Mouse (Mus musculus): ENCODE measurements at regions not wholly inside any gene's neighbourhood (a gene's known extent, or its start where the extent isn't known, plus 50 kb on each side); places are given as distances from the start of the nearest gene placed in this dataset.
A peak's percentile ranks its signal among the peaks of the same experiment; 100 is the strongest.

DNA sequence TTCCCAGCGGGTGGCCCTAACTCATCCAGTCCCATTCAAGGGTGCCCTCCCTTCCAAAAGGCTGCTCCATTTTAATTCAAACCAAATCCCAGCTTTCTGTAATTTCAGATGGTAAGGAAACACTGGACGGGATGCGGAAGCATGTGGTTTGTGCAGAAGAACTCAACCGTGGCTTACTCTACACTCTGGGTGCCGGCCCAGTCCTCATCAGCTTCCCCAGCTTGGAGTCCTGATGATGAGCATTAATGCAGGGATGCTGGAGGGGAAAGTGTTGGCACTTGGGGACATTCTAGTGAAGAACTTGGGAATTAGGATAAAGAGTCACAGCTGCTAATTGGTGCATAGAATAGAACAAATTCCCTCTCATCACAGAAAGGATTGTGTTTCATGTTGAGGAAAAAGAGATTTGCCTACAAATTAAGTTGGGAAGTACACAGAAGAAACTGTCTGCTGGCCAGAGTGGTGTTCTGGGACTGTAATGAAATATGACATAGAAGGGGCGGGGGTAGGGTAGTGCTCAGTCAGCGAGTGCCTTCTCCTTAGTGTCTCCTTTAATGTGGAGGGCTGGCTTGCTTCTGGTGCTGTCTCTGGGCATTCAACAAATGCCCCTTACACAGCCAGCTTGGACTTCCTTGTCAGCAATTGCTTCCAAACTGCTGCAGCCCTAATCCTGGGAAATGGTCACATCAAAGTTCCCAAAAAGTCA is 285.0 kb upstream of the Bmper start:
- H3K9me3 ChIP-seq (ENCODE audit: control insufficient read depth, low read length) = no peaks in the 10 kb centered on the region
- no peaks in the 10 kb centered on the region for H3K4me1 ChIP-seq (replicated peaks; ENCODE audit: control insufficient read depth, insufficient read depth, low read length)
- 82% methylated on average over 7 of the region's 7 CpGs for WGBS
- H3K27me3 ChIP-seq (ENCODE audit: control insufficient read depth, insufficient read depth, low read depth, low read length) = no peaks in the 10 kb centered on the region
- no peak overlapping the region for H3K27ac ChIP-seq (ENCODE audit: low read length)
- H3K9ac ChIP-seq (ENCODE audit: low read length) = no peak overlapping the region
- no peak overlapping the region for H3K4me2 ChIP-seq (ENCODE audit: low read depth, low read length)
- no peak for ATAC-seq (ENCODE audit: low read depth)
- H3K36me3 ChIP-seq (ENCODE audit: control insufficient read depth, insufficient read depth, low read length) = no peaks in the 10 kb centered on the region
- no peak overlapping the region for H3K4me3 ChIP-seq (ENCODE audit: low read length)

DNA sequence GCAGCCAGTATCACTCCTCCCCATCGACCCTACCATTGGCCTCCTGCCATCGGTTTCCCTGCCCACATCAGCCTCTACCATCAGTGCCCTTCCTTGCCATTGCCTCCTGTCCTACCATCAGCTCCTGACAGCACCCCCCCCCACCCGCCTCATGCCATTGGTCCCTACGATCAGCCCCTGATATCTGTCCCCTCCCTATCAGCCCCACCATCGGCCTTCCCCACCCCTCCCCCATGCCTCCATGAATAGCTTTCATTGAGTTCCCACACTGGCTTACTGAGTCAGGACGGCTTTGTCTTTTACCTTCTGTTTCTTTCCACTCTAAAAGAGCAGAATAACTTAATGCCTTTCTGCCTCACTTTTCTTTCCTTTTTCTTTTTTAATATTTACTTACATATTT is 277.9 kb upstream of the Bmper start:
- H3K4me3 ChIP-seq (ENCODE audit: low read length) = no peak overlapping the region
- no peaks in the 10 kb centered on the region for H3K36me3 ChIP-seq (ENCODE audit: control insufficient read depth, insufficient read depth, low read length)
- no peaks in the 10 kb centered on the region for H3K9me3 ChIP-seq (ENCODE audit: control insufficient read depth, low read length)
- H3K4me1 ChIP-seq (replicated peaks; ENCODE audit: control insufficient read depth, insufficient read depth, low read length) = no peaks in the 10 kb centered on the region
- no peak for ATAC-seq (ENCODE audit: low read depth)
- H3K4me2 ChIP-seq (ENCODE audit: low read depth, low read length) = no peak overlapping the region
- no peak overlapping the region for H3K27ac ChIP-seq (ENCODE audit: low read length)
- H3K27me3 ChIP-seq (ENCODE audit: control insufficient read depth, insufficient read depth, low read depth, low read length) = no peaks in the 10 kb centered on the region
- no peak overlapping the region for H3K9ac ChIP-seq (ENCODE audit: low read length)
- whole genome bisulfite sequencing = 81% methylated on average over 6 of the region's 6 CpGs

- Histone ChIP-seq H3K9me3 (ENCODE audit: control insufficient read depth, low read length) (no peaks in the 10 kb centered on the region), H3K27me3 (ENCODE audit: control insufficient read depth, insufficient read depth, low read depth, low read length) (no peaks in the 10 kb centered on the region), H3K9ac (ENCODE audit: low read length) (no peak overlapping the region), H3K4me3 (ENCODE audit: low read length) (no peak overlapping the region), H3K4me2 (ENCODE audit: low read depth, low read length) (no peak overlapping the region), H3K4me1 (replicated peaks; ENCODE audit: control insufficient read depth, insufficient read depth, low read length) (no peaks in the 10 kb centered on the region), H3K36me3 (ENCODE audit: control insufficient read depth, insufficient read depth, low read length) (no peaks in the 10 kb centered on the region), H3K27ac (ENCODE audit: low read length) (no peak overlapping the region)
- ATAC-seq (ENCODE audit: low read depth) = peak; percentile 31; the same call in 1 of the 2 replicates
- WGBS = 72% methylated on average over 8 of the region's 8 CpGs
Observed at GRCm38 (mm10) chr9:22945426-22945955, 277.4 kb upstream of the Bmper start.

DNA sequence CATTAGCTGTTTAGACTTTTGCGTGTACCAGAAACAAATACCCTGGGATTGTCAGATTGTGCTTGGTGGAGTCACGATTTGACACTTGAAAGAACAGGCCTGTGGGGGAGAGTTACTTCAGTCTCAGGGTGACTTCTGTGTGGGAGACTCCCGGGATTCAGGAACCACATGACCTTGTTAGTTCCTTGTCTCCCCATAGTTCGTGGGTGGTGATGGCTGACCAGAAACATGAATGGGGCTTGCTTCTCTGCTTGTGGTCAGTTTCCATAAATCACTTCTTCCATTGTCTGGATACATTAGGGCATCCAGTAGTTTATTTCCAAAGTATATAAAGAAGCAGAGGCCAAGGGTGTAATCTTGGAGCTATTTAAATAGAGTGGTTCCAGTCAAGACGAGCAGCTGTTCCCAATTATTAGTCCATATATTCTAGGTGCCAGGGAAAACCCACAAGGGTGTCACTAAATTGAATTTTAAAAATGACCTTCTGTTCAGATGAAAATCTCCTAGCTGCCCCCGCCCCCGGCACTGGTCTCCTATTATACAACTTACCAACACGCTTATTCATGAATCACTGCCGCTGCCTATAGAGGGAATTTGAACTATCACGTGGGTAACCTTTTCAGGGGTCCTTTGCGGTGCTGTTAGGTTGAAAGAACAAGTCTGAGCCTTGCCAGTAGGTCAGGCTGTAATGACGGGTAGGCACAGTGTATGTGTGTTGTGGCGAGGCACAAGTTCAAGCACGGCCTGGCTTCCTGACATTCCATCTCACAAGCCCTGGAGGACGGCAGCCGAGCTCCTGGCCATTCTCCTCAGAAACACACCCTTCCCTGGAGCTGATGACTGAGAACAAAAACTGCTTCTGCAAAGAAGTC is 270.1 kb upstream of the Bmper start:
- no peaks in the 10 kb centered on the region for H3K4me1 ChIP-seq (replicated peaks; ENCODE audit: control insufficient read depth, insufficient read depth, low read length)
- H3K27me3 ChIP-seq (ENCODE audit: control insufficient read depth, insufficient read depth, low read depth, low read length) = no peaks in the 10 kb centered on the region
- H3K9ac ChIP-seq (ENCODE audit: low read length) = no peak overlapping the region
- 72% methylated on average over 16 of the region's 16 CpGs for WGBS
- no peak overlapping the region for H3K4me3 ChIP-seq (ENCODE audit: low read length)
- ATAC-seq (ENCODE audit: low read depth) = no peak
- H3K4me2 ChIP-seq (ENCODE audit: low read depth, low read length) = no peak overlapping the region
- no peaks in the 10 kb centered on the region for H3K36me3 ChIP-seq (ENCODE audit: control insufficient read depth, insufficient read depth, low read length)
- H3K9me3 ChIP-seq (ENCODE audit: control insufficient read depth, low read length) = no peaks in the 10 kb centered on the region
- no peak overlapping the region for H3K27ac ChIP-seq (ENCODE audit: low read length)

DNA sequence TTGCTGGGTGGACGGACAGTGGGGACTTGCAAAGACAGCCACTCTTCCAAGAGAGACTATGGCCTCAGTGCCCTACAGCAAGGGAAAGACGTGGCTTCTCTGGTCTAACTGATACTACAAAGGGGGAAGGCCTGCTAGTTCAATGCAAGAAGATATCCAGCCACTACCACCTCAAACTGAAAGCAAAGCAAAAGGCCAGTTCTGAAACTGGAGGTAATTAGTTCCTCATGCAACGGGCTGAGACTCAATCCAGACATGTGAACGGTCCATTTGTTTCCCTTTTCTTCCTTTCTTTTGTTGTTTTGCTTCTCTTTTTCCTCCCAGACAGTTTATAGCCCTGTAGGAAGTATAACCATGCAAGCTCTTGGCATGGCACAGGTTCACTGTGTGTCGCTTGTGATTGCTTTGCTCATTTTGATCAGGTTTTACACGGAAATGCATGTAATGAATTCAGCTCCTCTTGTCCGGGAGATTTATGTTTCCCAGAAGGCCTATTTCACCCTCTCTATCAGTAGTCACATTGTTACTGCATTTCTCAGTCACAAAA is 260.5 kb upstream of the Bmper start:
- WGBS = 76% methylated on average over 7 of the region's 7 CpGs
- H3K36me3 ChIP-seq (ENCODE audit: control insufficient read depth, insufficient read depth, low read length) = no peaks in the 10 kb centered on the region
- no peak for ATAC-seq (ENCODE audit: low read depth)

GRCm38 (mm10) chr9:22971312-22971711 is 251.6 kb upstream of the Bmper start:
- Histone ChIP-seq H3K27ac (ENCODE audit: low read length) (no peak overlapping the region), H3K9ac (ENCODE audit: low read length) (no peak overlapping the region), H3K36me3 (ENCODE audit: control insufficient read depth, insufficient read depth, low read length) (no peaks in the 10 kb centered on the region), H3K27me3 (ENCODE audit: control insufficient read depth, insufficient read depth, low read depth, low read length) (no peaks in the 10 kb centered on the region), H3K9me3 (ENCODE audit: control insufficient read depth, low read length) (no peaks in the 10 kb centered on the region), H3K4me1 (replicated peaks; ENCODE audit: control insufficient read depth, insufficient read depth, low read length) (no peaks in the 10 kb centered on the region), H3K4me2 (ENCODE audit: low read depth, low read length) (no peak overlapping the region), H3K4me3 (ENCODE audit: low read length) (no peak overlapping the region)
- WGBS = 71% methylated on average over 4 of the region's 4 CpGs
- no peak for ATAC-seq (ENCODE audit: low read depth)

More for the DNA sequence above, 260.5 kb upstream of the Bmper start:
- H3K4me3 ChIP-seq (ENCODE audit: low read length) = no peak overlapping the region
- no peaks in the 10 kb centered on the region for H3K27me3 ChIP-seq (ENCODE audit: control insufficient read depth, insufficient read depth, low read depth, low read length)
- H3K9ac ChIP-seq (ENCODE audit: low read length) = no peak overlapping the region
- no peak overlapping the region for H3K4me2 ChIP-seq (ENCODE audit: low read depth, low read length)
- no peak overlapping the region for H3K27ac ChIP-seq (ENCODE audit: low read length)
- H3K4me1 ChIP-seq (replicated peaks; ENCODE audit: control insufficient read depth, insufficient read depth, low read length) = no peaks in the 10 kb centered on the region
- H3K9me3 ChIP-seq (ENCODE audit: control insufficient read depth, low read length) = no peaks in the 10 kb centered on the region

DNA sequence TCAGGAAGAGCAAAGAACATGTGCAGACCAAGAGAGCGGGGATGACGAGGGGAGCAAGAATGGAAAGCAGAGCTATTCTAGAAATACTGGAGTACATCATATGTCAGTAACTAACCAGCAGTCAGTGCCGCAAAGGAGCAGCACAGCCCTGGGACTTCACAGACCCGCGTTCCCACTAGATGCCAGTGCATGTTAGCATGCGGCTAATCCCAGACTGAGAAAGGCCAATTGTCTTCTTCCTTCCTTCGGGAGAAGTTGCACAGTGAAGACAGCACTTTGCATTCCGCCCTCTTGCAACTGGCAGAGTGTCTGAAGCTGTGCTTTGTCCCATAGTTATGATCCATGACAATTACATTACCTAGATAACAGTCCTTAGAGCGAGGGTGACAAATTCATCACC is 246.1 kb upstream of the Bmper start:
- Histone ChIP-seq H3K36me3 (ENCODE audit: control insufficient read depth, insufficient read depth, low read length) (no peaks in the 10 kb centered on the region), H3K4me2 (ENCODE audit: low read depth, low read length) (no peak overlapping the region), H3K4me1 (replicated peaks; ENCODE audit: control insufficient read depth, insufficient read depth, low read length) (no peaks in the 10 kb centered on the region), H3K27ac (ENCODE audit: low read length) (no peak overlapping the region), H3K9me3 (ENCODE audit: control insufficient read depth, low read length) (no peaks in the 10 kb centered on the region), H3K4me3 (ENCODE audit: low read length) (no peak overlapping the region), H3K27me3 (ENCODE audit: control insufficient read depth, insufficient read depth, low read depth, low read length) (no peaks in the 10 kb centered on the region), H3K9ac (ENCODE audit: low read length) (no peak overlapping the region)
- ATAC-seq (ENCODE audit: low read depth) = no peak
- WGBS = 49% methylated on average over 9 of the region's 9 CpGs

DNA sequence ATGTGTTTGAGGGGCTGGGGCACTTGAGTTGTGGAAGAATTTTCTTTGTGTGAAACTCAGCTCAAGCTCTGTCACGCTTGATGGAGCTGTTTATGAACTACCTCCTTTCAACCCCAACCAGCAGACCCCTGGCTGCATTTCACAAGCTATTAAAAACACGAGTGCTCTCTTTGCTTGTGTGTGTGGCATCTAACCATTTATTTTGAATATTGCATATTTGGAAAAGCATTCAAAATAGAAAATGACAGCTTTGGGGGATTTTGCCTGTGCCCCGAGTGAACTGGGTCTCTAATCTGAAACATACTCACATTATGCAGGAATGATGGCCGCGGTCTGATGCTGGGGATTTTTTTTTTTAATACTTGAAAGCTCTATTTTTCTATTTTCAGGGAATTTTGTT is 243.2 kb upstream of the Bmper start:
- ATAC-seq (ENCODE audit: low read depth) = no peak
- no peak overlapping the region for H3K4me2 ChIP-seq (ENCODE audit: low read depth, low read length)
- WGBS = 74% methylated on average over 5 of the region's 5 CpGs
- H3K36me3 ChIP-seq (ENCODE audit: control insufficient read depth, insufficient read depth, low read length) = no peaks in the 10 kb centered on the region
- no peak overlapping the region for H3K27ac ChIP-seq (ENCODE audit: low read length)
- H3K9me3 ChIP-seq (ENCODE audit: control insufficient read depth, low read length) = no peaks in the 10 kb centered on the region
- no peak overlapping the region for H3K4me3 ChIP-seq (ENCODE audit: low read length)
- no peak overlapping the region for H3K9ac ChIP-seq (ENCODE audit: low read length)
- no peaks in the 10 kb centered on the region for H3K4me1 ChIP-seq (replicated peaks; ENCODE audit: control insufficient read depth, insufficient read depth, low read length)
- no peaks in the 10 kb centered on the region for H3K27me3 ChIP-seq (ENCODE audit: control insufficient read depth, insufficient read depth, low read depth, low read length)

DNA sequence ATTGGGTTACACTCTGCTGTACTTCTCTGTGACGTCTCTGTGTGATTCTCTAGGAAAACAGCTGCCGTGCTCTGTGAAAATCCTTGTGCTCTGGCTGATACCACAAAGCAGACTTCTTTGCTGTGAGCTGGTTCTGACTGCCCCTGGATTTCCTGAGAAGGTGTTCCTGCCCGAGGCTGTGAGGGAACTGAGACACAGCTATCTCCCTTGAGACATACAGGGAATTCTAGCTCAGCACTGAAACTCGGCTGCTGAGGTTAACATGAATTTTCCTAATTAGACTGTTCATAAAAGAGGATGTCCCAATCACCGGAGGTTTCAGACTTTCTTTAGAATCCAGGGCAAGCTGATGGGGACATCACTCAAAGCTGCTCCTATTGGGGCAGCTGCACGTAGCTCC is 233.4 kb upstream of the Bmper start:
- WGBS = 73% methylated on average over 6 of the region's 6 CpGs
- Histone ChIP-seq H3K9me3 (ENCODE audit: control insufficient read depth, low read length) (no peaks in the 10 kb centered on the region), H3K27me3 (ENCODE audit: control insufficient read depth, insufficient read depth, low read depth, low read length) (no peaks in the 10 kb centered on the region), H3K36me3 (ENCODE audit: control insufficient read depth, insufficient read depth, low read length) (no peaks in the 10 kb centered on the region), H3K4me3 (ENCODE audit: low read length) (no peak overlapping the region), H3K4me1 (replicated peaks; ENCODE audit: control insufficient read depth, insufficient read depth, low read length) (no peaks in the 10 kb centered on the region), H3K9ac (ENCODE audit: low read length) (no peak overlapping the region), H3K4me2 (ENCODE audit: low read depth, low read length) (no peak overlapping the region), H3K27ac (ENCODE audit: low read length) (no peak overlapping the region)
- no peak for ATAC-seq (ENCODE audit: low read depth)

Data from lung, embryonic 16.5 days (tissue).